Mouse (Mus musculus) intestine, embryonic 14.5 days (tissue): Measurements from ENCODE around the gene Agbl5. TPM values are rescaled to one million over a fixed set of nuclear protein-coding genes. Genes with fewer than 3 reads are reported as not detected.
A peak's percentile ranks its signal among the peaks of the same experiment; 100 is the strongest.

ENCODE experiments used
- ATAC-seq: fragments of 200-750 bp; cut with Nextera tagmentation; replicated peaks from 2 replicates; pipeline ENCODE4 v1.8.0; 2017; ENCODE audit warnings: low read depth, moderate number of reproducible peaks, moderate TSS enrichment, moderate library complexity; ENCODE audit not compliant: low FRiP score, low TSS enrichment
- DNase-seq: peaks from one replicate; pipeline ENCODE4 v3.0.0-alpha.2; 2018; ENCODE audit warnings: low spot score
- H3K27ac ChIP-seq: fragments of 300-500 bp; sonication (generic); 2 replicates; pipeline ENCODE4 v1.5.1; 2014; ENCODE audit warnings: low read depth, mild to moderate bottlenecking, control low read depth
- H3K27me3 ChIP-seq: fragments of 300-500 bp; sonication (generic); replicated peaks from 2 replicates; pipeline ENCODE4 v1.6.1; 2014; ENCODE audit warnings: low read length, control low read depth; ENCODE audit not compliant: control insufficient read depth, insufficient read depth
- H3K36me3 ChIP-seq: fragments of 300-500 bp; sonication (generic); 2 replicates; pipeline ENCODE4 v1.6.1; 2014; ENCODE audit warnings: low read length, control low read depth; ENCODE audit not compliant: control insufficient read depth, insufficient read depth
- H3K4me1 ChIP-seq: fragments of 300-500 bp; sonication (generic); replicated peaks from 2 replicates; pipeline ENCODE4 v1.6.1; 2014; ENCODE audit warnings: low read length, control low read depth, mixed read lengths; ENCODE audit not compliant: control insufficient read depth, insufficient read depth
- H3K4me2 ChIP-seq: fragments of 300-500 bp; sonication (generic); 2 replicates; pipeline ENCODE4 v1.6.1; 2014; ENCODE audit warnings: low read length
- H3K4me3 ChIP-seq: fragments of 300-500 bp; sonication (generic); 2 replicates; pipeline ENCODE4 v1.5.1; 2014; ENCODE audit warnings: low read depth, low read length, control low read depth, mixed read lengths
- H3K9ac ChIP-seq: fragments of 300-500 bp; sonication (generic); 2 replicates; pipeline ENCODE4 v1.6.1; 2014; ENCODE audit warnings: mild to moderate bottlenecking, low read length
- H3K9me3 ChIP-seq: fragments of 300-500 bp; sonication (generic); 2 replicates; pipeline ENCODE4 v1.6.1; 2016; ENCODE audit warnings: low read length, control low read depth; ENCODE audit not compliant: control insufficient read depth
- WGBS: fragments of 180-500 bp; shearing (Covaris S2); extraction: QIAGEN DNeasy Blood & Tissue Kit; methylation state at CpG from one replicate; pipeline ENCODE4 v1.1.7; 2014; 5-methylcytosine and 5-hydroxymethylcytosine counted together
- polyA plus RNA-seq: library from polyadenylated mRNA; unstranded; fragments of >200 nt; fragmentation: Nextera tagmentation; extraction: Ambion mirVana; gene quantifications from 2 replicates; pipeline ENCODE4 v1.2.1, GENCODE M21; 2014

Gene Agbl5
- polyA plus RNA-seq, 1 experiment from 2014 or later, result 25.4 TPM

DNA sequence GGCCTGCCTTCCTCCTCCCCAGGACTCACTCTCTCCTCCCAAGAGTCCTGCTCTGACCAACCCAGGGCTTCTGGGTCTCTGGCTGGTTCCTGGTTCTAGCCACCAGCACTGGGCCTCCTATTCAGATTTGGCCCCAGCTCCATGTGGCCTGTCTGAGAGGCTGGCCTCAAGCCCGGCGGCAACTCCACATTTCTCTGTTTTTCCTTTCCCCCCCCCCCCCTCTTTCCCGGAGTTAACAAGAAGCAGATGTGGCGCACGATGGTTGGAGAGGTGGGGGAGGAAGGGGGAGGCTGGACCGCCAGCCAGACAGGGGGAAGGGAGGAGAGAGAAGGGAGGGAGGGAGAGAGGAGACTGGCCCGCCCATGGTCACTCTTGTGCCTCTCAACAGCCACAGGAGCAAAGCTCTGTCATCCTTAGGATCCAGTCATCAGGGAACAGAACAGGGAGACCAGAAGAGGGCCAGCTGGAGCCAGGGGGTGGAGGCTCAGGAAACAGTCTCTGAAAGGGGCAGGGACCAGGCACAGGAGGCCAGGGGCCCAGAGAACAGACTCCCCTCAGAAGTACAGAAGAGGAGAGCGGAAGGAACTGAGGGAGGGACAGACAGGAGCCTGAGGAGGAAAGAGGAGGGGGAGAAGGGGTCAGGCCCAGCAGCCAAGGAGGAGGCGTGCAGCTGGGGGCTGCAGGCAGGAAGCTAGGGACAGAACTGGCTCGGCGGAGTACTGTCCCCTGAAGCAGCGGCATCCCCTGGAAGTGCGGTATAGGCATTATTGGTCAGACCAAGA, 24.8 kb downstream of the Agbl5 start, which contains the start of gene Emilin1:
Gene Emilin1 (plus strand): TSS at position 343 of the 782 bp plus-strand sequence.
- peak; percentile 85 for DNase-seq
- H3K4me2 ChIP-seq, result peak within 1 kb of the TSS; percentile 89
- no peaks in the 10 kb centered on the region for H3K9me3 ChIP-seq
- no peaks in the 10 kb centered on the region for H3K27me3 ChIP-seq
- WGBS, result 19% methylated on average over 13 of the region's 13 CpGs
- H3K4me3 ChIP-seq, result peak within 1 kb of the TSS; percentile 75
- H3K27ac ChIP-seq, result peak within 1 kb of the TSS; percentile 96
- ATAC-seq, result peak; percentile 68
- peaks cover 42% of the 10 kb centered on the region for H3K4me1 ChIP-seq
- peaks cover 15% of the 10 kb centered on the region for H3K36me3 ChIP-seq
- H3K9ac ChIP-seq, result peak within 1 kb of the TSS; percentile 84

DNA sequence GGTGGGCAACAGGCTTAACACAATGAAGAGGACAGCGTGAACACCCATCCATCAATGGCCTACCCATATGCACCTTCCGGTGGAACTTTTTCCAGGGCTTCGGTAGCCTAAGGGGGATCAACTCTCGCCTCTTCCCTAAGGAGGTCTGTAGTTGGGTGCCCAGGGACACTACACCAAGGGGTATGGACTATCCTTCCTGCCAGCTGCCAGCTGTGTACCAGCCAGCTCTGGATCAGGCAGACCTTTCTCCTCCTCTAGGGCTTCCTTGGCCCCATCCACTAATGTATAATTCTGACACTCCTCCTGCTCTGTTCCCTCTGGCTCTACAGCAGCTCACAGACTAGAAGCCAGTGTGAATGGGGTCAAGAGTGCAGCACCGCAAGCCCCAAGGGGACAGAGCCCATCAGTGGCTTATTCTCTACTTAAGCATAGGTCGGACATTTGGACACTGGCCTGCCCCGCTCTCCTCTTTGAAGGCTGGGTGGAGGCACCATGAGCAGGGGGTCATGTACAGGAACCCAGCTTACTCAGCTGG, 25.7 kb downstream of the Agbl5 start:
- H3K4me2 ChIP-seq, result peak overlapping the region; percentile 89
- DNase-seq (no peak), ATAC-seq (no peak)
- WGBS, result 51% methylated on average over 7 of the region's 7 CpGs
- H3K27ac ChIP-seq, result peak overlapping the region; percentile 96
- peak overlapping the region; percentile 75 for H3K4me3 ChIP-seq
- peak overlapping the region; percentile 84 for H3K9ac ChIP-seq
- H3K36me3 ChIP-seq, result peaks cover 25% of the 10 kb centered on the region
- no peaks in the 10 kb centered on the region for H3K27me3 ChIP-seq
- peaks cover 34% of the 10 kb centered on the region for H3K4me1 ChIP-seq
- H3K9me3 ChIP-seq, result no peaks in the 10 kb centered on the region

DNA sequence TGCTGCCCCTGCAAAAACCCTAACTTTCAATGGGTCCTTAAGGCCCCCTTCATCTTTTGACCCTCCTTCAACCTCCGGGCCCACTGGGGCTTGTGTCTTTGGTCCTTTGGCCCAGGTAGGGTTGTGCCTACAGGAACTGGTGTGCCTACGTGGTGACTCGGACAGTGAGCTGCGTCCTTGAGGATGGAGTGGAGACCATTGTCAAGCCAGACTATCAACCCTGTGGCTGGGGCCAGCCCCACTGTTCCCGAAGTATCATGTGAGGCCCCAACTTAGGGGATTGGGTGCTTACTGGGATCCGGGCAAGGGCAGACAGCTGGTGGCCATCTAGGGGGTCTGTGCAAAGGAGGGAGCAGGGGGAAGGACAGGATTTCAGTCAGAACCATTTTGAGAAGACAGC, 26.4 kb downstream of the Agbl5 start:
- Histone ChIP-seq H3K4me3 (peak overlapping the region; percentile 75), H3K36me3 (peaks cover 31% of the 10 kb centered on the region), H3K27me3 (no peaks in the 10 kb centered on the region), H3K9ac (peak overlapping the region; percentile 84), H3K4me1 (peaks cover 30% of the 10 kb centered on the region), H3K27ac (peak overlapping the region; percentile 96), H3K9me3 (no peaks in the 10 kb centered on the region), H3K4me2 (peak overlapping the region; percentile 89)
- ATAC-seq, result no peak
- no peak for DNase-seq
- 42% methylated on average over 6 of the region's 6 CpGs for WGBS

DNA sequence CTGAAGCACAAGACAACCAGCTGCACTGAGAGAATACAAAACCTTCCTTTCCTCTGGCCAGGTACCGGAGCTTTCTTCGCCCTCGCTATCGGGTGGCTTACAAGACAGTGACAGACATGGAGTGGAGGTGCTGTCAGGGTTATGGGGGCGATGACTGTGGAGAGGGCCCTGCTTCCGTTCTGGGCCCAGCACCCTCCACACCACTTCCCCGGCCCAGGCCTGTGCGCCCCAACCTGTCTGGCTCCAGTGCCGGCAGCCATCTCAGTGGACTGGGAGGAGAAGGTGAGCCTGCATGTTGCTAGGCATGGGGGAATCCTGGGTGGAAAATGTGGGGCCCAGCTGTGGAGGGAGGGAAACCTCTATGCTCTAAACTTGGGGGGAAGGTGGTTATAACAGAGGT, 27.0 kb downstream of the Agbl5 start:
- no peaks in the 10 kb centered on the region for H3K9me3 ChIP-seq
- peak overlapping the region; percentile 84 for H3K9ac ChIP-seq
- H3K27ac ChIP-seq, result peak overlapping the region; percentile 96
- peak overlapping the region; percentile 75 for H3K4me3 ChIP-seq
- peak overlapping the region; percentile 89 for H3K4me2 ChIP-seq
- H3K27me3 ChIP-seq, result no peaks in the 10 kb centered on the region
- ATAC-seq (peak; percentile 1; the same call in 1 of the 2 replicates), DNase-seq (peak; percentile 61)
- H3K4me1 ChIP-seq, result peaks cover 32% of the 10 kb centered on the region
- H3K36me3 ChIP-seq, result peaks cover 38% of the 10 kb centered on the region
- 47% methylated on average over 9 of the region's 9 CpGs for WGBS

DNA sequence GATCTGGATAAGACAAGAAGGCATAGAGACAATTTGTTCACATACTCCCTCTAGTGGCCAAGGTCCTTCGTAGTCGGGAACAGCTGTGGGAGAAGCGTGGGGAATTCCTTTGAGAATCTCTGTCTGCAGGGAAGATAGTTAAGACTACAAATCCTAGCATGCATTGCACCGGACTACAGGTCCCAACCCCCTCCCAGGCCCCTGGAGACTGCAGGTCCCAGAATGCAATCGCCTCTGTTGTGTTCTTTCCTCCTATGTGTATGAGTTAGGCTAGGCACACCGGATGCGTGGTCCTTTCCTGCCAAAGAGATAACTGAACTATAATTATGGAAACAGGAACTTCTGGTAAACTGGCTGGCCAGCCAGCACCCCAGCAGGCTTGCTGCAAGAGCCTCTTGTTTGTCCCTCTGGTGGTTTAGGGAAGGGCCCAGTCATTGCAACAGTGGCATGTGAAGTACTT, 27.5 kb downstream of the Agbl5 start:
- 2% methylated on average over 7 of the region's 7 CpGs for whole genome bisulfite sequencing
- H3K4me3 ChIP-seq, result peak overlapping the region; percentile 75
- H3K27me3 ChIP-seq, result no peaks in the 10 kb centered on the region
- no peaks in the 10 kb centered on the region for H3K9me3 ChIP-seq
- ATAC-seq (peak; percentile 69), DNase-seq (peak; percentile 81)
- H3K36me3 ChIP-seq, result peaks cover 43% of the 10 kb centered on the region
- H3K27ac ChIP-seq, result peak overlapping the region; percentile 96; the same call in 1 of the 2 replicates
- H3K4me1 ChIP-seq, result peaks cover 33% of the 10 kb centered on the region
- peak overlapping the region; percentile 84; the same call in 1 of the 2 replicates for H3K9ac ChIP-seq
- H3K4me2 ChIP-seq, result peak overlapping the region; percentile 89

DNA sequence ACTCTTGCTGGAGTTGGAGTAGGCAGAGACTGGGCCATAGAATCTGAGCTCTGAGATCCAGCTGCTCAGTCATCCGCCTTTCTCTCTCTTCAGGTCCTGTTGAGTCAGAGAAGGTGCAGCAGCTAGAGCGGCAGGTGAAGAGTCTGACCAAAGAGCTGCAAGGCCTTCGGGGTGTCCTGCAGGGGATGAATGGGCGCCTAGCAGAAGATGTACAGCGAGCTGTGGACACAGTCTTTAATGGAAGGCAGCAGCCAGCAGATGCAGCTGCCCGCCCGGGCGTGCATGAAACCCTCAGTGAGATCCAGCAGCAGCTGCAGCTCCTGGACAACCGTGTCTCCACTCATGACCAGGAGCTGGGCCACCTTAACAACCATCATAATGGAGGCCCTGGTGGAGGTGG, 28.3 kb downstream of the Agbl5 start:
- no peak for ATAC-seq
- Histone ChIP-seq H3K9me3 (no peaks in the 10 kb centered on the region), H3K27me3 (no peaks in the 10 kb centered on the region), H3K4me1 (peaks cover 31% of the 10 kb centered on the region), H3K4me3 (no peak overlapping the region), H3K36me3 (peaks cover 44% of the 10 kb centered on the region), H3K27ac (no peak overlapping the region), H3K9ac (no peak overlapping the region), H3K4me2 (no peak overlapping the region)
- WGBS, result 91% methylated on average over 9 of the region's 9 CpGs
- DNase-seq, result no peak

DNA sequence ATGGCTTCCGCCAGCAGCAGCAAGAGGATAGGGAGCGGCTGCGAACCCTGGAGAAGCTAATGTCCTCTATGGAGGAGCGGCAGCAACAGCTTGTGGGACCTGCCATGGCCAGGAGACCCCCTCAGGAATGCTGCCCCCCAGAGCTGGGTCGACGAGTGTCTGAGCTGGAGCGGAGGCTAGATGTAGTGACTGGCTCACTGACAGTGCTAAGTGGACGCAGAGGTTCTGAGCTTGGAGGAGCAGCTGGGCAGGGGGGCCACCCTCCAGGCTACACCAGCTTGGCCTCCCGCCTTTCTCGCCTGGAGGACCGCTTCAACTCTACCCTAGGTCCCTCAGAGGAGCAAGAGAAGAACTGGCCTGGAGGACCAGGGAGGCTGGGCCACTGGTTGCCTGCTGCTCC, 28.9 kb downstream of the Agbl5 start:
- 89% methylated on average over 11 of the region's 11 CpGs for WGBS
- Histone ChIP-seq H3K4me3 (no peak overlapping the region), H3K9ac (no peak overlapping the region), H3K4me2 (no peak overlapping the region), H3K27ac (no peak overlapping the region), H3K27me3 (no peaks in the 10 kb centered on the region), H3K4me1 (peaks cover 33% of the 10 kb centered on the region), H3K36me3 (peaks cover 44% of the 10 kb centered on the region), H3K9me3 (no peaks in the 10 kb centered on the region)
- no peak for DNase-seq
- no peak for ATAC-seq

DNA sequence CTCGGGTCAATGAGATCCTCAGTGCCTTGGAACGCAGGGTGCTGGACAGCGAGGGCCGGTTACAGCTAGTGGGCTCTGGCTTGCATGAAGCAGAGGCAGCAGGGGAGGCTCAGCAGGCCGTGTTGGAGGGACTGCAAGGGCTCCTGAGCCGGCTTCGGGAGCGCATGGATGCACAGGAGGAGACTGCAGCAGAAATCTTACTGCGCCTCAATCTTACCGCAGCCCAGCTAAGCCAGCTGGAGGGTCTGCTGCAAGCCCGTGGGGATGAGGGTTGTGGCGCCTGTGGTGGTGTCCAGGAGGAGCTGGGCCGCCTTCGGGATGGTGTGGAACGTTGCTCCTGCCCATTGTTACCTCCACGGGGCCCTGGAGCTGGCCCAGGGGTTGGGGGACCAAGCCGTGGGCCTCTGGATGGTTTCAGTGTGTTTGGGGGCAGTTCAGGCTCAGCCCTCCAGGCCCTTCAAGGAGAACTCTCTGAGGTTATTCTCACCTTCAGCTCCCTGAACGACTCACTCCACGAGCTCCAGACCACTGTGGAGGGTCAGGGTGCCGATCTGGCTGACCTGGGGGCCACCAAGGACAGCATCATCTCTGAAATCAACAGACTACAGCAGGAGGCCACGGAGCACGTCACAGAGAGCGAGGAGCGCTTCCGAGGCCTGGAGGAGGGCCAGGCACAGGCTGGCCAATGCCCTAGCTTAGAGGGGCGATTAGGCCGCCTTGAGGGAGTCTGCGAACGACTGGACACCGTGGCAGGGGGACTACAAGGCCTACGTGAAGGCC, 29.6 kb downstream of the Agbl5 start:
- H3K4me1 ChIP-seq, result peaks cover 29% of the 10 kb centered on the region
- no peak overlapping the region for H3K27ac ChIP-seq
- WGBS, result 89% methylated on average over 31 of the region's 31 CpGs
- no peaks in the 10 kb centered on the region for H3K27me3 ChIP-seq
- ATAC-seq (no peak), DNase-seq (no peak)
- no peak overlapping the region for H3K9ac ChIP-seq
- no peaks in the 10 kb centered on the region for H3K9me3 ChIP-seq
- no peak overlapping the region for H3K4me3 ChIP-seq
- H3K4me2 ChIP-seq, result no peak overlapping the region
- H3K36me3 ChIP-seq, result peaks cover 44% of the 10 kb centered on the region
